Mouse (Mus musculus): Measurements from ENCODE around the gene Aff1. TPM values are rescaled to one million over a fixed set of nuclear protein-coding genes. Genes with fewer than 3 reads are reported as not detected.

Gene Aff1
- polyA plus RNA-seq, 1 experiment from 2014 or later = 1.9 TPM

GRCm38 (mm10) chr5:103719851-103720250, 27.7 kb downstream of the Aff1 start:
- Histone ChIP-seq H3K36me3 (ENCODE audit: control insufficient read depth, insufficient read depth, low read length) (no peaks in the 10 kb centered on the region), H3K4me1 (ENCODE audit: control insufficient read depth, insufficient read depth, low read depth, low read length) (no peaks in the 10 kb centered on the region), H3K27ac (ENCODE audit: low read depth, low read length) (no peak overlapping the region), H3K9ac (ENCODE audit: low read depth, low read length) (no peak overlapping the region), H3K9me3 (ENCODE audit: control insufficient read depth, low read length) (no peaks in the 10 kb centered on the region), H3K4me2 (ENCODE audit: low read length) (no peak overlapping the region), H3K27me3 (replicated peaks; ENCODE audit: control insufficient read depth, insufficient read depth, low read length) (no peaks in the 10 kb centered on the region), H3K4me3 (ENCODE audit: low read length) (no peak overlapping the region)
- 70% methylated on average over 3 of the region's 3 CpGs for WGBS
- no peak for ATAC-seq

DNA sequence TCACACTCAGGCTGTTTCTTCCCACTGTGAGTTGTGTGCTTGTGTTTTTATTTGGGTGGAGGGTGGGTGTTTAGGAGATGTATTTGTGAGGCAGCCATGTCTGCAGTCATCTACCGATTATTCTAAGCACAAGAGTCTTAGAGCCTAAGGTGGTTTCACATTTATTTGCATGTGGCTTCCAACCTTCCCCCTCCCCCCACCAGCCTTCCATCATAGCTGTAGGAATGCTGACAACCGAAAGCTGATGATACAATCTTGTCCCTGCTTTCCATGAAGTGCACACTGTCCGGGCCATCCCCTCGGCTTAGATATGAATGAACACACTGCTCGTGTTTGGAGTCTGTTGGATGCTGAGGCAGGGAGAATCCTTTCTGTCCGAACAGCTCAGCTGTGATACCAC, 28.8 kb downstream of the Aff1 start:
- Histone ChIP-seq H3K9ac (ENCODE audit: low read depth, low read length) (no peak overlapping the region), H3K4me2 (ENCODE audit: low read length) (no peak overlapping the region), H3K27me3 (replicated peaks; ENCODE audit: control insufficient read depth, insufficient read depth, low read length) (no peaks in the 10 kb centered on the region), H3K27ac (ENCODE audit: low read depth, low read length) (no peak overlapping the region), H3K4me1 (ENCODE audit: control insufficient read depth, insufficient read depth, low read depth, low read length) (no peaks in the 10 kb centered on the region), H3K4me3 (ENCODE audit: low read length) (no peak overlapping the region), H3K9me3 (ENCODE audit: control insufficient read depth, low read length) (no peaks in the 10 kb centered on the region), H3K36me3 (ENCODE audit: control insufficient read depth, insufficient read depth, low read length) (no peaks in the 10 kb centered on the region)
- ATAC-seq = no peak
- 72% methylated on average over 6 of the region's 6 CpGs for WGBS

GRCm38 (mm10) chr5:103721490-103721889, 29.3 kb downstream of the Aff1 start:
- Histone ChIP-seq H3K4me1 (ENCODE audit: control insufficient read depth, insufficient read depth, low read depth, low read length) (no peaks in the 10 kb centered on the region), H3K27me3 (replicated peaks; ENCODE audit: control insufficient read depth, insufficient read depth, low read length) (no peaks in the 10 kb centered on the region), H3K27ac (ENCODE audit: low read depth, low read length) (no peak overlapping the region), H3K4me3 (ENCODE audit: low read length) (no peak overlapping the region), H3K9ac (ENCODE audit: low read depth, low read length) (no peak overlapping the region), H3K9me3 (ENCODE audit: control insufficient read depth, low read length) (no peaks in the 10 kb centered on the region), H3K4me2 (ENCODE audit: low read length) (no peak overlapping the region), H3K36me3 (ENCODE audit: control insufficient read depth, insufficient read depth, low read length) (no peaks in the 10 kb centered on the region)
- WGBS = 83% methylated on average over 4 of the region's 4 CpGs
- ATAC-seq = no peak

DNA sequence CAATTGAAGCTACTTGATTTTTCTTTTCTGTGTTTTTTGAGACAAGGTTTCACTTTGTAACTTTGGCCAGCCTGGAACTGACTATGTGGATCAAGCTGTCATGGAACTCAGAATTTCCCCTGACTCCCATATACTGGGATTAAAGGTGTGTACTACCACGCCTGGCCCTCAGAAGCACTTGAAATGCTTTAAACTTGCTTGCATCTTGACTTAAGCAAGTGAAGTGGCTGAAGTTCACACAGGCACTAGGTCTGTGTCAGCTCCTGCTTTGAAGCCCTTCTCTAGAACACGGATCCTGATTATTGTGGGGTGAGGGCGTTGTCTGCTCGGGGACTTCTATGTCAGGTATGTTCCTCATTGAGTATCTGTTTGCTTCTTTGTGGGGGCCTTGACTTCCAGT, 30.5 kb downstream of the Aff1 start:
- Histone ChIP-seq H3K4me2 (ENCODE audit: low read length) (no peak overlapping the region), H3K27me3 (replicated peaks; ENCODE audit: control insufficient read depth, insufficient read depth, low read length) (no peaks in the 10 kb centered on the region), H3K9me3 (ENCODE audit: control insufficient read depth, low read length) (no peaks in the 10 kb centered on the region), H3K4me3 (ENCODE audit: low read length) (no peak overlapping the region), H3K27ac (ENCODE audit: low read depth, low read length) (no peak overlapping the region), H3K36me3 (ENCODE audit: control insufficient read depth, insufficient read depth, low read length) (no peaks in the 10 kb centered on the region), H3K9ac (ENCODE audit: low read depth, low read length) (no peak overlapping the region), H3K4me1 (ENCODE audit: control insufficient read depth, insufficient read depth, low read depth, low read length) (no peaks in the 10 kb centered on the region)
- 90% methylated on average over 4 of the region's 4 CpGs for WGBS
- ATAC-seq = no peak

DNA sequence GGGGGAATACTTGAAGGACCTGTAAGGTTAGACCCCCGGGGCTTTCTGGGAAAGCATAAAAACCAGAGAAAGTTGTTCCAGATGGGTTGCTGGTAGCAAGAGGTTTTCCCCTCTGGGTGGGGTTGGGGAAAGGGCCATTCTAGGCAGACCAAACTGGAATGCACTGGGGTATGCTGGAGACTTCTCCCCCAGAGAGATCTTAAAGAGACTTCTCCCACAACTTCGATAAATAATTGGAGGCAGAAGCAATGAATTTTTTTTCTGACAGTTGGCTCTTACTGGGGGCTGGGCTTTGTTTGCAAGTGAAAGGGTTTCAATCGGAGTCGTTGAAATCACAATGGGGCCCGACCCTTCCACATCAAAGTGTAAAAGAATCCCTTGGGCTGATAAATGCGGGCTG, 32.2 kb downstream of the Aff1 start:
- H3K9ac ChIP-seq (ENCODE audit: low read depth, low read length) = no peak overlapping the region
- no peaks in the 10 kb centered on the region for H3K36me3 ChIP-seq (ENCODE audit: control insufficient read depth, insufficient read depth, low read length)
- H3K4me1 ChIP-seq (ENCODE audit: control insufficient read depth, insufficient read depth, low read depth, low read length) = no peaks in the 10 kb centered on the region
- H3K27ac ChIP-seq (ENCODE audit: low read depth, low read length) = no peak overlapping the region
- no peak overlapping the region for H3K4me2 ChIP-seq (ENCODE audit: low read length)
- no peaks in the 10 kb centered on the region for H3K27me3 ChIP-seq (replicated peaks; ENCODE audit: control insufficient read depth, insufficient read depth, low read length)
- 5% methylated on average over 6 of the region's 6 CpGs for WGBS
- ATAC-seq = no peak
- H3K4me3 ChIP-seq (ENCODE audit: low read length) = no peak overlapping the region
- H3K9me3 ChIP-seq (ENCODE audit: control insufficient read depth, low read length) = no peaks in the 10 kb centered on the region

GRCm38 (mm10) chr5:103724823-103725222, 32.6 kb downstream of the Aff1 start:
- Histone ChIP-seq H3K4me1 (ENCODE audit: control insufficient read depth, insufficient read depth, low read depth, low read length) (no peaks in the 10 kb centered on the region), H3K9ac (ENCODE audit: low read depth, low read length) (no peak overlapping the region)

DNA sequence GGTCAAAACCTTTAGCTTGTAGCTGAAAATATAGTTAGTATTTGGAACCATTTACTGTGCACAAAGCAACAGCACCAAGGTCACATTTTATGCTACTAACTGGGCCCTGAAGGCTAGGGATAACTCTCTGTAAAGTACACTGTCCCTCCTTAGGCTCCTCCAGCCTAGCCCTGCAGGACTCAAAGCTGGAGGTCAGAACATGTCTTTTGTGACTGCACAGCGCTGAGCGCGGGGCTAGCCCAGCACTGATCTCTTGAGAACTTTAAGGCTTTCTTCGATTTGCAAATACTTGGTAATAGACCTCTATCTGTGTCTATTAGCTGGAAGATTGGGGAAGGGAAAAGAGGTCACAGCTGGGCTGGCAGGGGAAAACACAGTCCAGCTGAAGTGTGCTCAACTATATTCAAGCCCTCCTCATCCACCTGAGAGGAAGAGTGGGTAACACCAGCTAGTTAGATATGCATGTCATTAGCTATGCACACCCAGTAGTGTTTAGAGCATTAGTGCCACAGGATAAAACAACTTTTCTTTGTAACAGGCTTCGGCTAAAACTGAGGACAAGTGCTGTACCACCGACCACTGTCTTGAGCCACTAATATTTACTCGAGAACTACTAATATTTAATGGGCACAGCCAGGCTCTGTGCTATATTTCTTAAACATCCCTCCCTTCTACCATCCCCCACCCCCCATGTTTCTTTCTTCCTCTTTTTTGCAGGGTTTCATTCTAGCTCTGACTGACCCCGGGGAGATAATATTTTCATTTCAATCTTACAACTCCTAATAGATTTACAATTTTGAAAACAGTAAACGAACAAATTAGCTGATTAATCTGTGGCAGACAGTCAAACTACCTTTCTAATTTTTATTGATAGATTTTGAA, 33.3 kb downstream of the Aff1 start:
- H3K4me3 ChIP-seq (ENCODE audit: low read length) = no peak overlapping the region
- no peaks in the 10 kb centered on the region for H3K9me3 ChIP-seq (ENCODE audit: control insufficient read depth, low read length)
- no peak overlapping the region for H3K9ac ChIP-seq (ENCODE audit: low read depth, low read length)
- no peaks in the 10 kb centered on the region for H3K27me3 ChIP-seq (replicated peaks; ENCODE audit: control insufficient read depth, insufficient read depth, low read length)
- no peak for ATAC-seq
- 53% methylated on average over 9 of the region's 9 CpGs for WGBS
- H3K4me2 ChIP-seq (ENCODE audit: low read length) = no peak overlapping the region
- no peak overlapping the region for H3K27ac ChIP-seq (ENCODE audit: low read depth, low read length)
- no peaks in the 10 kb centered on the region for H3K4me1 ChIP-seq (ENCODE audit: control insufficient read depth, insufficient read depth, low read depth, low read length)
- no peaks in the 10 kb centered on the region for H3K36me3 ChIP-seq (ENCODE audit: control insufficient read depth, insufficient read depth, low read length)

More at GRCm38 (mm10) chr5:103724823-103725222, 32.6 kb downstream of the Aff1 start:
- Histone ChIP-seq H3K9me3 (ENCODE audit: control insufficient read depth, low read length) (no peaks in the 10 kb centered on the region), H3K4me2 (ENCODE audit: low read length) (no peak overlapping the region), H3K4me3 (ENCODE audit: low read length) (no peak overlapping the region), H3K27me3 (replicated peaks; ENCODE audit: control insufficient read depth, insufficient read depth, low read length) (no peaks in the 10 kb centered on the region), H3K36me3 (ENCODE audit: control insufficient read depth, insufficient read depth, low read length) (no peaks in the 10 kb centered on the region), H3K27ac (ENCODE audit: low read depth, low read length) (no peak overlapping the region)
- no peak for ATAC-seq
- 8% methylated on average over 3 of the region's 3 CpGs for WGBS

DNA sequence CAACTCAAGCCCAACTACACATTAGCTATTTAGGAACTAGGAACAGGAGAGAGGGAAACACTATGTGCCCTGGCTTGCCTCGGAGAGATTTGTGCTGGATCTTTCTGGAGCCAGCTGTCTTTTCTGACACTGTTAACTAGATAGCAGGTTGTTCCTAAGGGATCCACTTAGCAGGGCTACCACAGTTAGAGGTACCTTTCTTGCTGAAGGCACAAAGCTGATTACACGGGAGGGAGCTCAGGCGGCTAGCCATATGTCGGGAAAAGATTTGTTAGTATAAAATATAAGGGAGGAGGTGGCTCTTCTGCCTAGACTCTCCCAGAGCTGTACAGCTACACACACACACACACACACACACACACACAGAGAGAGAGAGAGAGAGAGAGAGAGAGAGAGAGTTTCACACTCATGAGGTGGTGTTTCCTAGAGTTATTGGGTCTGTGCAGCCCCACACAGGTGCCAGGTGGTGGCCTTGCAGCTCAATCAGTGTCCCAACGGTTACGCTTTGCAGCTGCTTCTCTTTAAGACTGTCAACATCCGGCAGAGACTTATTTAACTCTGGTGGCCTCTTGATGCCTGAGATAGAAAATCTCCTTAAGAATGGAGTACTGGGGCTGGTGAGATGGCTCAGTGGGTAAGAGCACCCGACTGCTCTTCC, 34.2 kb downstream of the Aff1 start:
- 45% methylated on average over 8 of the region's 8 CpGs for WGBS
- H3K4me3 ChIP-seq (ENCODE audit: low read length) = no peak overlapping the region
- ATAC-seq = peak; percentile 52; the same call in 1 of the 2 replicates

GRCm38 (mm10) chr5:103727777-103728395, 35.7 kb downstream of the Aff1 start:
- Histone ChIP-seq H3K9ac (ENCODE audit: low read depth, low read length) (no peak overlapping the region), H3K36me3 (ENCODE audit: control insufficient read depth, insufficient read depth, low read length) (no peaks in the 10 kb centered on the region), H3K4me1 (ENCODE audit: control insufficient read depth, insufficient read depth, low read depth, low read length) (no peaks in the 10 kb centered on the region), H3K4me3 (ENCODE audit: low read length) (no peak overlapping the region), H3K27ac (ENCODE audit: low read depth, low read length) (no peak overlapping the region), H3K27me3 (replicated peaks; ENCODE audit: control insufficient read depth, insufficient read depth, low read length) (no peaks in the 10 kb centered on the region), H3K9me3 (ENCODE audit: control insufficient read depth, low read length) (no peaks in the 10 kb centered on the region), H3K4me2 (ENCODE audit: low read length) (no peak overlapping the region)
- no peak for ATAC-seq
- WGBS = 76% methylated on average over 4 of the region's 4 CpGs

More for the DNA sequence above, 34.2 kb downstream of the Aff1 start:
- Histone ChIP-seq H3K27me3 (replicated peaks; ENCODE audit: control insufficient read depth, insufficient read depth, low read length) (no peaks in the 10 kb centered on the region), H3K27ac (ENCODE audit: low read depth, low read length) (no peak overlapping the region), H3K4me1 (ENCODE audit: control insufficient read depth, insufficient read depth, low read depth, low read length) (no peaks in the 10 kb centered on the region), H3K9me3 (ENCODE audit: control insufficient read depth, low read length) (no peaks in the 10 kb centered on the region), H3K36me3 (ENCODE audit: control insufficient read depth, insufficient read depth, low read length) (no peaks in the 10 kb centered on the region), H3K9ac (ENCODE audit: low read depth, low read length) (no peak overlapping the region), H3K4me2 (ENCODE audit: low read length) (no peak overlapping the region)
